Mouse (Mus musculus) heart, postnatal 0 days (tissue): Measurements from ENCODE around the gene 2310039H08Rik.

Source experiments
- CTCF ChIP-seq: IDR thresholded peaks from 2 replicates; pipeline ENCODE4 v1.5.1; 2016; ENCODE audit warnings: antibody characterized with exemption, control low read depth, low read depth
- EP300 ChIP-seq: IDR thresholded peaks from 2 replicates; pipeline ENCODE4 v1.6.1; 2016; ENCODE audit warnings: antibody characterized with exemption, low read depth

DNA sequence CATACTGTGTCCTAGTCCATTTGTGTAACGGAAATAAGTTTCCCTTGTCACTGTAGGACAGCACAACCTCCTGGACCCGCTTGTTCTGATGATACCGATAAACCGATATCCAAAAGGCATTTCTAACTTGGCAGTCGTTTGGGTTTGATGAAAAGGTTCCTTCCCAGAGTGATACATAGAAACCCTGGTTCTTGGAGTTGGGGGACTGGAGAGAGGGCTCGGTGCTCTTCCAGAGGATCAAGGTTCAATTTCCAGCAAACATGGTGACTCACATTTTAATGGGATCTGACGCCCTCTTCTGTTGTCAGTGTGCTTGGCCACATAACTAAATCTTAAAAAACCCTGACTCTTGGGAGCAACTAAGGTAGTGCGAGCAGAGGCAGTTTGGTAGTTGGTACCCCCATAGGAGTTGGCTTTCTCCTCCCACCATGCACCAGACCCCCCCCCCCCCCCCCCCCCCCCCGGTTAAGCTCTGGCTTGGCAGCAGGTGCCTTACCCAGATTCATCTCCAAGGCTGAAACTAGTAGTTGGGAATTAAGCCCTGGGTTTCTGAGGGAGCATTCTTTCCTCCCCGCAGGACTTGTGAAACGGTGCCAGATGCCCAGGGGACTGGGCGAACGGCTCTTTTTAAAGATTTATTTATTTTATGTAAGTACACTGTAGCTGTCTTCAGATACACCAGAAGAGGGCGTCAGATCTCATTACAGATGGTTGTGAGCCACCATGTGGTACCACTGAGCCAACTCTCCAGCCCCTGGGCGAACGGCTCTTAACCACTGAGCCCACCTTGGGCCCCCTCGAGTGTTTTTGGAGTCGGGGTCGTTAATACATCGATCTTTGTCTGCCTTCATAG is 1.1 kb downstream of the 2310039H08Rik start:
- no peak for TF ChIP-seq CTCF
- no peak for TF ChIP-seq EP300
